Mouse (Mus musculus) naive thymus-derived CD4-positive, alpha-beta T cell, adult 5 months (primary cell): ENCODE results near the gene Ppfibp2. TPM values are rescaled to one million over a fixed set of nuclear protein-coding genes. Genes with fewer than 3 reads are reported as not detected.

Experiments used
- polyA plus RNA-seq: library from polyadenylated mRNA; unstranded; fragments of 100-300 nt; shearing (Covaris generic); gene quantifications from one replicate; pipeline ENCODE4 v1.2.1, GENCODE M21; 2017

The Ppfibp2 gene
- 0.22 TPM for polyA plus RNA-seq

DNA sequence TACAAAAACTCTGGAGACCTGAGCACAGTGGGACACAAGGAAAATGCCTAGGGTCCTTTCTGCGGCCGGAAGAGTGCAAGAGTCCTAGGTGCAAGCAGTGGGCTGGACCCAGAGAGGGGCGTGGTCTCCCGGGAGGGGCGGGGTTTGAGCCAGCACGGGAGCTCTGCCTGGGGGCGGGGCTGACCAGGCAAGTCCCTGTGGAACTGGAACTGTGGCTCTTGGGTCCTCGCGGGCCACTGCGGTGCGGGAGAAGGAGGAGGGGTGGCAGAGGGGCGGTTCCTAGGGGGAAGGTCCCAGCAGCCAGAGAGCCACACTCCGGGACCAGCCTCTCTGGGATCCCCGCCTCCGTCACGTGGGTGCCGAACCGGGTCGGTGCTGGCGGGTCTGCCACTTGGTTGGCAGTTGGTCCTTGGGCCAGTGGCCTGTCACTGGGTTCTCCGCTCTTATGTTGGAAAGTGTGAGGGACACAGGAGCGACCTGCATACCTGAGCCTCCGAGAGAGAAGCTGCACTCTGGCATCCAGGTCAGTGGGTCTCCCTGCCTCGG, at the start of gene Ppfibp2:
TSS of gene Ppfibp2 (plus strand) at position 351 of the 546 bp plus-strand sequence.

DNA sequence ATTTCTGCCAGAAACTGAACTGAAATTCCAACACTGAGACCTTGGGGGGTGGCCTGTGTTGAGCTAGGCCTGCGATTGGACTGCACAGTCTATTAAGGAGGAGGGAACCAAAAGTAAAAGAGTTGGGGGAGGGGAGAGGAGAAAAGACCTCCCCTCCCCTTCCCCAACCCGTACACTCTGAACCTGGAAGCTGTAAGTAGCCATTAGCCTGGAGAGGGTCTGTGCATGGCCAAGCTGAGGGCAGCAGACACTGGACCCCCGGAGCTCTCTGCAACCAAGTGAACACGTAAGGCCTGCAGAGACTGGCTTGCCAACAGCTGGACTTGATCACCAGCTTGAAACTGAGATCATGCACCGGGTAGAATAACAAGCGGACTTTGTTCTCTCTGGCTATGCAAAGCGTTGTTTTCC, 27.7 kb upstream of the Ppfibp2 start, which contains the start of gene Olfml1:
TSS of gene Olfml1 (plus strand) at position 186 of the 411 bp plus-strand sequence.

DNA sequence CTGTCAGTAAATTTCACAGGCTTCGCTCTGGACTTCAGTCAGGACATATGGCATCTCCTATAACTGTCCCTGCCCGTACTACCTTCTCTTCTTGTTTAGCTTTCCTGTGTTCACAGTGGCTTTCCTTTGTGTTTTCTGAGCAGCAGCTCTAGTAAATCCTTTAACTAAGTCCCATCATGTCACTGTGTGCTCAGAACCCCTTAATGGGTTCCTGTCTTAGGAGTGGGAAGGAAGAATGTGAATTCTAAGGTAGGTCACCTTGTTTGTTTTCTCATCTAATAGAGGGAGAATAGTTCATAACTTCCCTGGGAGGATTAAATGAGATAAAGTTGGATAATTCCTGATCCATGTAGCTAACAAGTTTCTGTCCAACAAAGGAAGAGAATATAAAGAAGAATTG, 30.1 kb downstream of the Ppfibp2 start, which contains the start of gene 5330417H12Rik:
TSS of gene 5330417H12Rik (minus strand) at position 101 of the 400 bp plus-strand sequence.

DNA sequence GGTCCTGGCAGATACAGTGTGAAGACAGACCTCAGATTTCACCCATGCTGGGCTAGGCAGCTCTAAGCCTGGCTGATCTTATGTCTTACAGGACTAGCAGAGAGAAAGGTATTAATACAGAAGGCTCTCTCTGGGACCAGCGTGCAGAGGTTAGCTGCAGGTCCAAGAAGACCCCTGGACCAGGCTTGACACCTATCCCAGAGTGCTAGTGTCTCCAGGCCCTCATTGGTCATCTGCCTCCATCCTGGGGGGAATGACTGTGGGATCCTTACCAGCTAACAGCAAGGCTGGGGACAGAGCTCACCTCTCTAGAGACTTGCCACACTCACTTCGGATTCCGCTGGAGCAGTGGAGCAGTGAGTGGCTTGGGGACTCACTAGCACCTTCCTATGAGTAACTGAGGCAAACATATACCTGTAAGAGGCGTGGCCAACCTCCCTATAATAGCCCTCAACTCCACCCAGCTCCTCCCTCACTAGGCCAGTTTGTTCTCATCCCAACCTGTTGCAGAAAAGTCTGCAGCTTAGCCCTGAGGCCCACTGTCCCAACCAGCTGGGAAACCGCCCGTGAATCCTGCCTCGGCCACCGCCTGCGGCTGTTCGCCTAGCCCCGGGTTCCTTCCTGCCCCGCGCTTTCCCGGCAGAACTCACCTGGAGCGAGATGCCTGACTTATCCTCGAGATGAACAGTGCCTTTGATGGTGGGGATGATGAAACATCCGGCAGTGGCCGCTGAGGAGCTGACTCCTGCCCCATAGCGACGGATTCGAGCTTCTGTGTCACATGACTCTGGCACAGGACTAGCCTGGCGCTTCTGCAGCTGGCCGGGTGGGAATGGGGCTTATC, 162.5 kb downstream of the Ppfibp2 start, which contains the start of gene Cyb5r2:
TSS of gene Cyb5r2 (minus strand) at position 725 of the 844 bp plus-strand sequence.

Other genes starting within 250 kb of the Ppfibp2 start
- not detected for gene Syt9, start 224.5 kb upstream of the Ppfibp2 start, polyA plus RNA-seq
- gene Olfml1, start 27.8 kb upstream of the Ppfibp2 start, polyA plus RNA-seq, result not detected
- not detected for gene 5330417H12Rik, start 30.0 kb downstream of the Ppfibp2 start, polyA plus RNA-seq
- not detected for gene Cyb5r2, start 162.8 kb downstream of the Ppfibp2 start, polyA plus RNA-seq
- not detected for gene Ovch2, start 206.0 kb downstream of the Ppfibp2 start, polyA plus RNA-seq
- gene Olfr467, start 217.1 kb downstream of the Ppfibp2 start, polyA plus RNA-seq, result not detected
- gene Olfr469, start 230.3 kb downstream of the Ppfibp2 start, polyA plus RNA-seq, result not detected